Mouse (Mus musculus) cerebellum, adult 11 months (tissue): ENCODE data around the gene Gsto1.

Experiments
- DNase-seq: peaks from one replicate; pipeline ENCODE4 v3.0.0; 2022

Gsto1 gene

DNA sequence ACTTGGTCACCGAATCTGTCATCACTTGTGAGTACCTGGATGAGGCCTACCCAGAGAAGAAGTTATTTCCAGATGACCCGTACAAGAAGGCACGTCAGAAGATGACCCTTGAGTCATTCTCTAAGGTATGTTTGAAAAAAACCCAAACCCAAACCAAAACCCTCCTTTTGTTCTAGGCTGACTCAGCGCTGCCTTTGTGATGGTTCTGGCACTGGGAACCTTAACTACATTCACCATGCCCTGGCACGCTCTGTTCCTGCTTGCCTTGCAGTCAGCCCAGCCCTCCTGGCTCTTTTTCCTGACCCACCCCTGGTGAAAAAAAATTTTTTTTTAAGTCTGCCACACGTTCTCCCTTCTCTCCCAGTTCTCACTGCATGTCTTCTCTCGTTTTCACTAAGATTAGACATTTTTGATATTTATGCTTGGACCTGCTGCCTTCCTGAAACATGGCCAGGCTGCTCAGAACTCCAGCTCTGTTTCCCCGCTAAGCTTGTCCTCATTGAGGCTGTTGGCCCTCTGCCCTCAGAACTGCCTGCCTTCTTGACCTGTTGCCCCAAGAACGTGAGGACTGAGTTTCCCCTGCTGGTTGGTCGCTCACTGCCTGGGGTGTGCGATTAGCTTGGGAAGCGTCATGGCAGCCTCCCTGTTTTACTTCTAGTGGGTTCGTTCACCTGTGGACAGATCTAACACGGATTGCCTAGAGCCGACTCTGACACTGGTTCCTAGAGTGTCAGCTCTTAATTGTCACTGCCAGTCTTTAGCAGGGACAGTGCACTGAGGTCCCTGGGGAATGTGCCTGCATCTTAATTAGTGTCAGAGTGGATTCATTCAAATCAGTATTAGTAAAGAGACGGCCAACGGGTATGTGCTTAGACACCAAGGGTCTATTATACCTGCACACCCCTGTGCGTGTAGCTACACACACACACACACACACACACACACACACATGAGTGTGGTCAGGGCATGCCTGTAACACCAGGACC lies 3.5 kb downstream of the Gsto1 start:
- DNase-seq = no peak

DNA sequence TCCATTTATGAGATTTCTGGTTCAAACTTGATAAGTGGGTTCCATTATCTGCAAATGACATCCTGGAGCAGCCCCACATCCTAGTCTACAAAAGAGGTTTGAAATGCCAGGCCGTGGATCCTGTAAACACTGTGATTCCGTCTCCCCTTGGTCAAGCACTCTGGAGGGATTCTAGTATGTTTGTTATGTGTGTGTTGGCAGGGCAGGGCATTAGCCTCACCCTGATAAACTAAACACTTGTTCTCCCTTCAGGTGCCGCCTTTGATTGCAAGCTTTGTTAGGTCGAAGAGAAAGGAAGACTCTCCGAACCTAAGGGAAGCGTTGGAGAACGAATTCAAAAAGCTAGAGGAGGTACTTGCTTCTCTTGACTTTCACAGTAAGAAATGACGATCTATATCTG lies 4.4 kb downstream of the Gsto1 start:
- no peak for DNase-seq

DNA sequence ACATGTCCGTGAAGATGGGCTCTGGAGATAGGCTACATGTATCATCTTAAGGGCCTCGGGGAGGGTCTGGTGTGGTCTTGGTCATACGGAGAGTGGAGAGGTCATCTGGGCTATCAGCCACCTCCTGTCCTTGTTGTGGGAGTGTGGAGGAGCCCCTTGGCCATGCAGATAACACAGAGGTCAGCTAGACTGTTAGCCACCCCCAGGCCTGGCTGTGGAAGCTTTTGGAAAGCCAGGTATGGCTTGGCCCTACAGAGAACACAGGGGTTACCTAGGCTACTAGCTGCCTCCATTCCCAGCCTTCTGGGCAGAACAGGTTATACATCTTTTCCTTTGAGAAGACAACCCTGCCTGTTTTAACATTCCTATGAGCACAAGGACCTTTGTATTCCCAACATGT lies 7.8 kb downstream of the Gsto1 start:
- DNase-seq = no peak

- peak; percentile 15 for DNase-seq
Measured at GRCm38 (mm10) chr19:47864051-47864450, 9.3 kb downstream of the Gsto1 start.

- no peak for DNase-seq
Measured at GRCm38 (mm10) chr19:47864721-47865120, 10.0 kb downstream of the Gsto1 start.

DNA sequence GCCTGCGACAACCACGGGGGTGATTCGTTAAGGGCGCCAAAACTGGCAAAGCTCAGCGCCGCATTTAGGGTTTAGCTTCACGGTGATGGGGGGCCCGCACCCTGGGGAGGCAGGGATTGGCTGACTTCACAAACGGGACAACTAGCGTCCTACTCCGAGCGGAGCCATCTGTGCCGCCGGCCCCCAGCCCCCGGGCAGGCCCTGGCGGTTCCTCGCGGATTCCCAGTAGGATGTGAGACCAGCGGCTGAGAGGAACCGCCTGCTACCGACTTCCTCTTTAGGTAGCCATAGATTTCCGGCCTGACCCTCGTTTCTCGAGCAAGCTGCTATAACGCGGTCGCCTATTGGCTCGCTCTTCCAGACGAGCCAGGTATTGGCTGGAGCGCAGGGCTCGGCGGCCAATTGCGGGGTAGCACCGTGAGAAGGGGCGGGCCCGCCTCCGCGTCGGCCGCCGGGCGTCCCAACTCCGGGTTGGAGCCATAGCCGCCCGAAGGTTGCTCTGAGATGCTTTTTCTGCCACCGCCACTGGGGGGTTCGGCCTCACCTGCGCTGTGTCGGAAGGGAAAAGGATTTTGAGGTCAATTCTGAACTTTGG lies 10.7 kb downstream of the Gsto1 start, which contains the start of gene Gsto2:
Gene Gsto2, plus strand, starts transcription at position 182 of the 595 bp plus-strand sequence.
- peak; percentile 93 for DNase-seq

GRCm38 (mm10) chr19:47867628-47868175 lies 12.9 kb downstream of the Gsto1 start:
- no peak for DNase-seq

- DNase-seq = no peak
Measured at GRCm38 (mm10) chr19:47868951-47869350, 14.2 kb downstream of the Gsto1 start.

GRCm38 (mm10) chr19:47869516-47869915 lies 14.7 kb downstream of the Gsto1 start:
- DNase-seq = no peak

DNA sequence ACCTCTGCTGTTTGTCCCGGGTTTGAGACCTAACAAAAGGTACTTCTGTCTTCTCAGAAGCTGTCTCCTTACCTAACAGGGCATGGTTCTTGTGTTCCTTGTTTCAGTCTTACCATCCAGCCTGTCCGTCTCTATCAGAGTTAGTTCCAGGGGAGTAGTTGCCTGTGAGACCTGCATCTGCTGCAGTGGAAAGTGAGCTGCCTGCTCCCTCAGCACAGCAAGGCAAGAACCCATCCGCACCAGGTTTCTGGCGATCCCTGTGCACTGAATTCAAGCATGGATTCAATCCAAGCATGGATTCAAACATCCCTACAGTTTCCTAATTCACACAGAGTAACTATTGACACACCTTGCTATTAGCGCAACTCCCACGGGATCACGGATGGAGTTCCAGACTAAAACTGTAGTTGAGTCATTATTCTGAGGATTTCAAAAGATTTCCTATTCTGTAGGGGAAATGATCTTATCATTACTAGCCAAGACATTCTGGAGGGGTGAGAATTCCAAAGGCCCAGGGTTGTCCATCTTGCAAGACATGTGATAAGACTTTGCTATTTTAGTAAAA lies 15.4 kb downstream of the Gsto1 start:
- no peak for DNase-seq

GRCm38 (mm10) chr19:47871515-47871914 lies 16.7 kb downstream of the Gsto1 start:
- no peak for DNase-seq

DNA sequence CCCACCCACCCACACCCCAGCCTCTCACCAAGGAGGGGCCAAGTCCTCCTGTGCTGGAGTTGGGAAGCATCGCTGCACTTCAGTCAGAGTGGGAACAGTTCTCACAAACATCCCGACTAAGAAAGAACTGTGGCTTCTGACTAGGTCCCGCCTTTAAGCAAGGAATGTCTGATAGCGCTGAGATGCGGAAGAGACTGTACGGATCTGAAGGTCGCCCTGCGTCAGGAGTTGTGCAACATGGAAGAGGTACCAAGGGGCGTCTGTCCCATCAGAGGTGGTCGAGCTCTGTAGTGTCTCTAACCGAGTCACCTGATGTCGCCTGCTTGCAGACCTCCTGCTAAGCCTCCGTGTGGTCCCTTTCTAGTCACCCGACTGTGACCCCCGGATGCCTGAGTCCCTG lies 21.5 kb downstream of the Gsto1 start:
- no peak for DNase-seq

GRCm38 (mm10) chr19:47881538-47881937 lies 26.8 kb downstream of the Gsto1 start:
- no peak for DNase-seq

DNA sequence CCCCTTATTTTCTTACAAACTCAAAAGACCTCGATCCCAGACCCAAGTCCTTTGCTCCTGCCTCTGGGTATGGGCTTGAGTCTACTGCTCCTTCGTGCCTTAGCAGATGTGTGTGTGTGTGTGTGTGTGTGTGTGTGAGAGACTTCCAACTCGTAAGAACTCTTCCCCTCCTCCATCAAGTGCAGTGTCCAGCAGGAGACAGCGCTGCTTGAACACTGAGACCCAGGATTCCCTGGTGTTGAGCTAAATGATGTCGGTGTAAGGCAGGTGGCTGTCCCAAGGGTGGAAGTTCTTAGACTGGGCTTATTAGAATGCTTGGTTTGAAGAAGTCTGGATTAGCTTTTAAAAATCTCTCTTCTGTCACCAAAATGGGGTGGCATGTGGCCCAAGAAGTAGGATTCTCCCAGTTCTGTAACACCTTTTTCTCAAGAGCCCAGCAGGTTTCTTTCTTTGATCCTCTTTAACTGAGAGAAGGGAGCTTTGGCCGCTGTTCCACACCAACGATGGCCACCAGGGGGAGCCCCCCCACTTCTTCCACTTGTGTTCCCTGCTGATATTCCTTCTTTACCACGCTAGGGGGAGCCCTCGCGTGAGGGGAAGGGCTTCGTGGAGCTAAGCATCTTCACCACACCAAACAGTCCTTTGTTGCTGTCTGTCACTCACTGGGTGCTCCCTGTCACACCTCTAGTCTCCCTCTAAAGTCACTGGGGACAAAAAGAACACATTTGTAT lies 27.5 kb downstream of the Gsto1 start:
- peak; percentile 62 for DNase-seq

GRCm38 (mm10) chr19:47882882-47883254 lies 28.1 kb downstream of the Gsto1 start:
- DNase-seq = no peak

GRCm38 (mm10) chr19:47884296-47885085 lies 29.7 kb downstream of the Gsto1 start:
- no peak for DNase-seq

DNA sequence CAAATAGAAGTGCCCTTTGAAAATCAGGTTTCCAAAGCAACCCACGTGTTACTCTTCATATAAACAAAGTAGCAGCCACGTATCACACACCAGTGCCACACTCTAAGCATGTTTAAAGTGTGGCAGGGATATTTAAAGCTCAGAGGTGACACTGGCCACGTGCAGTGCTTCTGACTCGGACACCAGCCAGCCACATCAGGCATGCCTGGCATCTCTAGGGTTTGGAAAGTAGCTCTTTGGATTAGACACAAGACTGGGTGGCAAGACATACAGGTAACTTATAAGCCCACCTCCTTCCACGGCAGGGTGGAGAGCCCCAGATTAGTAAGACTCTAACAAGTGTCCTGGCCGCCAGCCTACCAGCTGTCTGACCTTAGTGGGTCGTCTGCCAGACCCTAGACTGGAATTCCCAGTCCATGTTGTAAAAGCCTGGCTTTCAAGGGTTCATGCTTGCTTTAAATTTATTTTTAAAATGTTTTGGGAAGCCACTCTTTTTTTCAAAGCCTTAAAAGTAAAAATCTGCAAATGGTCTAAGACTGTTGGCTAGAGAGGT lies 30.5 kb downstream of the Gsto1 start:
- no peak for DNase-seq

GRCm38 (mm10) chr19:47885886-47886285 lies 31.1 kb downstream of the Gsto1 start:
- no peak for DNase-seq

DNA sequence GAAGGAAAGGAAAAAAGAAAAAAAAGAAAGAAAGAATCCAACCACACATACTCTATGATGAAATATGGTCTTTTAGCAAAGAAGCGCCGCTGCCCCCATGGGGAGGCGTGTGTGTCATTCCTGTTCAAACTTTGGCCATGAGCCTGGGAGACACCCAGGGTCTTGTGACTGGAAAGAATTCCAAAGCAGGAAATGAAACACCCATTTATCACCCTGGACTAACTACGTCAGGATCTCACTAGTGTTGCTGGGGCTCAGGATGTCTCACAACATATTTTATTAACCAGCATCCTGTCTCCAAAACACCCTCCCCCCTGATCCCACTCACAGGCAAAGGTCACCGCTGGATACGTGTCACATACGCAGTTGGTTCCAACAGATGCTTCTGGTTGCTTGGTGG lies 31.8 kb downstream of the Gsto1 start:
- DNase-seq = no peak

DNA sequence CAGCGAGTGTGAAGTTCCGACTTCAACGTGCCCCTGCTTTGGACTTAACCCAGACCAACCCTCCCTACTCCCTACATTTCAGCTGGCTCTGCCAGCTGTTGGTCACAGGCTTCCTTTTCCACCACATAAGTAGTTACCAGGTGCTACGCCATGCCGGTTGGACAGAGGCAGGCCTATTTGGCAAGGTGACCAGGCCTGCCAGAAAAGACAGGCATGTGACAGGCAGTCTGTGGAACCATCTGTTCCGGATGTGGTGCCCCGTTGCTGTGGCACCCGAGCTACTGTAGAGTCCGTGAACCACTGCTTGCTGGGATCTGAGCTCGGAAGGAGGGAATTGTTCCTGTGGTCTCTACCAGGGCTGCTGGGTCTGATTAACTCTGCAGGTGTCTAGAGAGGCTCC lies 32.6 kb downstream of the Gsto1 start:
- no peak for DNase-seq

DNA sequence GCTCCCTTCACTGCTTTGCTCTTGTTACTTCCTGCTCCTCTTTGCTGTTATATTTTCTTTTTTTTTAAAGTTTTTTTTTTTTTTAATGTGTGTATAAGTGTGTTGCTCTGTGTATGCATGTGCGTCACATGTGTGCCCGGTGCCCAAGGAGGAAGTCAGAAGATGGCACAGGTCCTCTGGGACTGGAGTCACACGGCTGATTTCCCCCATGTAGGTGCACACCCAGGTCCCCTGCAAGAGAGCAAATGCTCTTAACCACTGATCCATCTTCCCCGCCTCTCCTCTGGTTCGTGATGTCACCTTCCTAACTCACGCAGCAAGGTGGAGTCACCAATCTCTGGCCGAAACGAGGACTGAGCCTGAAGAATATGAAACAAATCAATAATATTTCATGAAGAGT lies 33.3 kb downstream of the Gsto1 start:
- no peak for DNase-seq
